In the genomic region with DNA sequence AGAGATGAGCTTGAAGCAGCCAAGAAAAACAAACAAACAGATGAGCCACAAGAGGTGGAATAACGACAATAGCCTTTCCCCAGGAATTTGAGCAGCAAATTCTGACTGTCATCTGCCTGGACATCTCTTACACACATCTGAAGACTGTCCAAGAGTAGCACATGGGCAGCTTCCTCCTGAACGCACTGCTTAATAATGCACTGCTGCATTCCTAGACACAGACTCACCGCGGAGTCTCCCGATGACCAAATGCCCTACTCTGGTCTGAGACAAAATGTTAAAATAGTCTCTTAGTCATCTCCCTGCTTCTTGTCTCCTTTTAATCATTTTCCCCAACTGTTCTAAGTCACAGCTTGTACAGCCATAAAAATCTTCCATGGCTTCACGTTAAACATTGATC, we compare ENCODE assay signal across 19 mouse cellular contexts.
DNase-seq lines count a peak whose midpoint lies in the region; ATAC-seq and TF ChIP-seq lines count a peak whose summit lies in the region.
"Had no signal": no experiment of that assay in that cellular context is flagged by ENCODE, and none has a peak within 500 bp of the region (broad histone marks: within the 10 kb centered on the region; RNA-seq: fewer than 3 reads in every experiment).

No protein-coding gene starts in this region.

- H3K4me2 ChIP-seq in lung, postnatal 0 days (replicated peaks; ENCODE audit: low read depth, low read length) = no peak overlapping the region
- H3K4me2 ChIP-seq: forebrain, embryonic 15.5 days; liver, embryonic 11.5 days; midbrain, embryonic 11.5 days; neural tube, embryonic 12.5 days had no signal

- TF ChIP-seq EP300 in lung, postnatal 0 days (IDR thresholded peaks at IDR 0.05) = peak; percentile 45

- ATAC-seq in lung, postnatal 0 days = peak; percentile 77
- ATAC-seq: forebrain, embryonic 15.5 days; hindbrain, embryonic 16.5 days; intestine, embryonic 16.5 days had no signal

- H3K4me3 ChIP-seq in lung, postnatal 0 days (ENCODE audit: low read depth, low read length) = no peak overlapping the region
- no peak overlapping the region for H3K4me3 ChIP-seq in lung, adult 2 months (replicated peaks; ENCODE audit: extremely low read depth, low read depth, low read length)
- H3K4me3 ChIP-seq: forebrain, embryonic 15.5 days; neural tube, embryonic 12.5 days had no signal

- 63% methylated on average over 6 of the region's 6 CpGs for WGBS in lung, postnatal 0 days
- 69% methylated on average over 6 of the region's 6 CpGs for WGBS in lung, adult 2 months

- DNase-seq in gastrocnemius, postnatal 14 days = peak; percentile 17
- no peak for DNase-seq in gastrocnemius, postnatal 4 days (ENCODE audit: low spot score in 2 of 2)
- DNase-seq in lung, postnatal 0 days (ENCODE audit: low spot score) = peak; percentile 46
- no peak for DNase-seq in lung, adult 2 months
- peak; percentile 81 for DNase-seq in NIH3T3 (ENCODE audit: low read depth)
- DNase-seq in kidney, postnatal 4 days = no peak
- no peak for DNase-seq in c-Kit-positive CD71-positive TER-119-positive erythroid progenitor cells, embryonic 14.5 days (ENCODE audit: low spot score)
- DNase-seq: adrenal gland, postnatal 25 days; cerebellum, adult 18-20 months; lung, adult 18-20 months; right cerebral cortex, adult 18-20 months; thymus, postnatal 36 days had no signal

- TF ChIP-seq POLR2A in lung, adult 2 months (IDR thresholded peaks at IDR 0.05; ENCODE audit: borderline replicate concordance, extremely low read depth, low read depth, low read length) = no peak

- no peaks in the 10 kb centered on the region for H3K9me3 ChIP-seq in lung, postnatal 0 days (ENCODE audit: low read length)
- H3K9me3 ChIP-seq: forebrain, embryonic 15.5 days; neural tube, embryonic 12.5 days had no signal

- TF ChIP-seq CTCF in lung, postnatal 0 days (IDR thresholded peaks at IDR 0.05) = no peak
- TF ChIP-seq CTCF in lung, adult 2 months (IDR thresholded peaks at IDR 0.05; ENCODE audit: insufficient read depth, low read length) = no peak

- no peaks in the 10 kb centered on the region for H3K27me3 ChIP-seq in lung, postnatal 0 days (replicated peaks; ENCODE audit: insufficient read depth, low read length)
- H3K27me3 ChIP-seq: forebrain, embryonic 15.5 days; neural tube, embryonic 12.5 days had no signal

- H3K4me1 ChIP-seq in lung, postnatal 0 days (ENCODE audit: insufficient read depth, low read depth, low read length) = no peaks in the 10 kb centered on the region
- no peaks in the 10 kb centered on the region for H3K4me1 ChIP-seq in lung, adult 2 months (ENCODE audit: control insufficient read depth, insufficient read depth, low read length)
- H3K4me1 ChIP-seq: forebrain, embryonic 15.5 days; neural tube, embryonic 12.5 days had no signal

- no peak overlapping the region for H3K9ac ChIP-seq in lung, postnatal 0 days (replicated peaks; ENCODE audit: low read depth)
- H3K9ac ChIP-seq: forebrain, embryonic 15.5 days; neural tube, embryonic 12.5 days had no signal

- H3K27ac ChIP-seq in lung, postnatal 0 days (ENCODE audit: low read length) = no peak overlapping the region
- H3K27ac ChIP-seq: forebrain, embryonic 15.5 days; macrophage; neural tube, embryonic 12.5 days had no signal

- H3K36me3 ChIP-seq in lung, postnatal 0 days (ENCODE audit: insufficient read depth, low read length) = no peaks in the 10 kb centered on the region
- H3K36me3 ChIP-seq: forebrain, embryonic 15.5 days; neural tube, embryonic 12.5 days had no signal

- intact Hi-C loops in gastrocnemius, postnatal 14 days (cut with DNase I; ENCODE audit: low total_unique reads) = no loop called here

Comparison
In these comparisons a context has a peak if more than half of its experiments do, and no peak if none do; other contexts are left out.
1. DNase-seq: peak in gastrocnemius, postnatal 14 days (single experiment), lung, postnatal 0 days (single experiment) and NIH3T3 (single experiment); none in gastrocnemius, postnatal 4 days (0 of 2), lung, adult 2 months (single experiment), kidney, postnatal 4 days (0 of 2) and c-Kit-positive CD71-positive TER-119-positive erythroid progenitor cells, embryonic 14.5 days (single experiment).